Mouse (Mus musculus) hindbrain, postnatal 0 days (tissue): Measurements from ENCODE around the gene Alx3. TPM values are rescaled to one million over a fixed set of nuclear protein-coding genes. Genes with fewer than 3 reads are reported as not detected.
A peak's percentile ranks its signal among the peaks of the same experiment; 100 is the strongest.

Experiments
- ATAC-seq: fragments of 200-750 bp; cut with Nextera tagmentation; 2 replicates; pipeline ENCODE4 v1.8.0; 2017; ENCODE audit warnings: mild to moderate bottlenecking, moderate TSS enrichment, moderate library complexity
- DNase-seq: peaks from one replicate; pipeline ENCODE4 v3.0.0-alpha.2; 2015; ENCODE audit warnings: low spot score
- H3K27ac ChIP-seq: fragments of 300-500 bp; sonication (generic); 2 replicates; pipeline ENCODE4 v1.5.1; 2014; ENCODE audit warnings: mild to moderate bottlenecking
- H3K27me3 ChIP-seq: fragments of 300-500 bp; sonication (generic); 2 replicates; pipeline ENCODE4 v1.6.1; 2014; ENCODE audit warnings: low read length, mixed read lengths; ENCODE audit not compliant: insufficient read depth
- H3K36me3 ChIP-seq: fragments of 300-500 bp; sonication (generic); 2 replicates; pipeline ENCODE4 v1.6.1; 2014; ENCODE audit warnings: low read length, mixed read lengths; ENCODE audit not compliant: insufficient read depth
- H3K4me1 ChIP-seq: fragments of 300-500 bp; sonication (generic); 2 replicates; pipeline ENCODE4 v1.6.1; 2014; ENCODE audit warnings: antibody characterized with exemption, low read length, mixed read lengths; ENCODE audit not compliant: insufficient read depth
- H3K4me2 ChIP-seq: fragments of 300-500 bp; sonication (generic); 2 replicates; pipeline ENCODE4 v1.6.1; 2014; ENCODE audit warnings: low read depth, mild to moderate bottlenecking, low read length, moderate library complexity, mixed read lengths
- H3K4me3 ChIP-seq: fragments of 300-500 bp; sonication (generic); 2 replicates; pipeline ENCODE4 v1.5.1; 2014; ENCODE audit warnings: low read length
- H3K9ac ChIP-seq: fragments of 300-500 bp; sonication (generic); replicated peaks from 2 replicates; pipeline ENCODE4 v1.6.1; 2014; ENCODE audit warnings: mild to moderate bottlenecking, low read length, moderate library complexity, mixed read lengths
- H3K9me3 ChIP-seq: fragments of 300-500 bp; sonication (generic); 2 replicates; pipeline ENCODE4 v1.6.1; 2016; ENCODE audit warnings: low read length, mixed read lengths
- CTCF ChIP-seq: IDR thresholded peaks from 2 replicates; pipeline ENCODE4 v1.5.1; 2016; ENCODE audit warnings: antibody characterized with exemption, control low read depth, low read depth
- WGBS: fragments of 180-500 bp; shearing (Covaris S2); extraction: QIAGEN DNeasy Blood & Tissue Kit; methylation state at CpG from one replicate; pipeline ENCODE4 v1.1.7; 2014; 5-methylcytosine and 5-hydroxymethylcytosine counted together
- polyA plus RNA-seq: library from polyadenylated mRNA; unstranded; fragments of >200 nt; fragmentation: Nextera tagmentation; extraction: Ambion mirVana; gene quantifications from 2 replicates; pipeline ENCODE4 v1.2.1, GENCODE M21; 2015
- total RNA-seq: library from RNA; depleted of rRNA; stranded (reverse); fragments of >200 nt; gene quantifications from 2 replicates; pipeline ENCODE4 v1.2.3, GENCODE M21; 2014

Gene Alx3
- total and polyA plus RNA-seq, 2 experiments from 2014 or later = 0.16 to 0.45 TPM

DNA sequence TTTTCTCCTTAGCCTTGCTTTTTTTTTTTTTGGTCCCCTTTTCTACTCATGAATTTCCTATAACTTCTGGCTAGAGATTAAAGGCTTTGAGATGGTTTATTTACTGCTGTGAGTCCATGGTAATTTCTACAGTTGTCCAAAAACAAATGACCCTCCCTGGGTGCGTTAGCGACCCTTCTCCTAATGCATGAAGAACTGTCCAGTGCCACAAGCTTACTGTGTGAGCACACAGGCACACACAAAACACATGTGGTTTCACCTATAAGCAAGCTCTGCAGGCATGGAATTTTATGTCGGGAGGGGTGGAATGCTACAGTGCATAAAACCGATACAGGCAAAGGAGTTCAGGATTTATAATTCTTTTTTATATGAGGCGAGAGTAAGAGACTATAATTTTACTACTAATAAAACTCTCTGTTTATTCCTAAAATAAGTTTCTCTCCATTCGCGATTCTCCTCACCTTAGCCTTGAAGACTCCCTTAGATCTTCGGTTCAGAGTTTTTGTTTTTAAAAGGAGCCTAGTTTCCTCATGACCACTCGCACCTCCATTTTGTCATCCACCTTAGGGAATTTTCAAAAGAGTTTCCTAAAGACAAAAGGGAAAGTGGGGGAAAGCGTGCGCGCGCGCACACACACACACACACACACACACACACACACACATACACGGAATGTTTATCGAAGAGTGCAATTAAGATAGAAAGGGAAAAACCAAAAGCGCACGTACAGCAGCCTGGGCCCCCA lies 12.5 kb upstream of the Alx3 start:
- H3K9me3 ChIP-seq = no peaks in the 10 kb centered on the region
- no peaks in the 10 kb centered on the region for H3K36me3 ChIP-seq
- H3K9ac ChIP-seq = no peak overlapping the region
- peak overlapping the region; percentile 17 for H3K4me3 ChIP-seq
- 0 out of 2 replicates have a peak, but pooled peaks cover 4% of the 10 kb centered on the region for H3K4me1 ChIP-seq
- H3K4me2 ChIP-seq = peak overlapping the region; percentile 43
- ATAC-seq (no peak), DNase-seq (no peak)
- no peak overlapping the region for H3K27ac ChIP-seq
- WGBS = 2% methylated on average over 18 of the region's 18 CpGs
- TF ChIP-seq CTCF = no peak
- peaks cover 54% of the 10 kb centered on the region for H3K27me3 ChIP-seq

- Histone ChIP-seq H3K4me3 (peak overlapping the region; percentile 17), H3K36me3 (no peaks in the 10 kb centered on the region), H3K27ac (no peak overlapping the region), H3K9ac (no peak overlapping the region), H3K4me2 (peak overlapping the region; percentile 43), H3K4me1 (0 out of 2 replicates have a peak, but pooled peaks cover 4% of the 10 kb centered on the region), H3K27me3 (peaks cover 56% of the 10 kb centered on the region), H3K9me3 (no peaks in the 10 kb centered on the region)
- WGBS = under 1% methylated on average over 64 of the region's 65 CpGs
- ATAC-seq (no peak), DNase-seq (no peak)
- no peak for TF ChIP-seq CTCF
Observed at GRCm38 (mm10) chr3:107582875-107583767, 11.7 kb upstream of the Alx3 start.

DNA sequence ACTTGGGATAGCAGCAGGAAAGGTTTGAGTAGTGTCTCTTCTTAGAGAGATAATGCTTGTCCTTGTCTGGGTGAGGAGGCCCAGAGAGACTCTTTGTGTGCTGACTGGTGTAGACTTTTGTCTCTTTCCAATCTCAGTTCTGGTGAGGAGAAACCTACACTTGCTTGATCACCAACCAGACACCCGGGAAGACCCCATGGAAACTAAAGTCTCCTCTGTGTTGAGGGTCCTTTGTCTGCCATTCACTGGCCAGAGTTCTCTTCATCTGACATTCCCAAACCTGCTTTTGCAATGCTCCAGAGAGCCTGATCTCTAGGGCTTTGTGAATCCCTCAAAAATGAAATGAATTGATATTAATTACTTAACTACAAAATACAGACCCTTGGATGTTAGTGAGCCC lies 10.9 kb upstream of the Alx3 start:
- Histone ChIP-seq H3K36me3 (no peaks in the 10 kb centered on the region), H3K4me2 (no peak overlapping the region), H3K4me1 (0 out of 2 replicates have a peak, but pooled peaks cover 4% of the 10 kb centered on the region), H3K9ac (no peak overlapping the region), H3K9me3 (no peaks in the 10 kb centered on the region), H3K4me3 (no peak overlapping the region), H3K27me3 (peaks cover 59% of the 10 kb centered on the region), H3K27ac (no peak overlapping the region)
- 11% methylated on average over 1 of the region's 1 CpGs for WGBS
- TF ChIP-seq CTCF = no peak
- no peak for ATAC-seq
- DNase-seq = no peak

DNA sequence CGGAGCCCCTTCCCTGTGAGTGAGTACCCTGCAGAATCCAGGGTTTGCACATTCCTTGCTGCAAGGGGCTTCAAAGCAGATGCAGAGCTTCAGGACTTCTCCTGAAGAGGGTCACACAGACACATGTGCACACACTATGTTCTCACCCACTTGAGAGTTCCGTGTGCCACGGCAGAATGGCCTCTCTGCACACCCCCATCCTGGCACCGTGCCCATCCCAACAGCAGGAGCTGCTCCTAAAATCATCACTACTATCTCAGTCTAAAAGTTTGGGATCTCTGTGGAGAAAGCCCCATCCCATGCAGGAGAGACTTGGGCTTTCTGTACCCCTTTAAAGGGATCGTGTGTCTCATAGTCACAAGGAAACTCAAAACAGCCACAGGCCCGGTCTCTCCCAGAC lies 8.3 kb upstream of the Alx3 start:
- no peak for ATAC-seq
- Histone ChIP-seq H3K4me2 (no peak overlapping the region), H3K27ac (no peak overlapping the region), H3K9ac (no peak overlapping the region), H3K4me3 (no peak overlapping the region), H3K36me3 (no peaks in the 10 kb centered on the region), H3K4me1 (0 out of 2 replicates have a peak, but pooled peaks cover 4% of the 10 kb centered on the region), H3K9me3 (no peaks in the 10 kb centered on the region), H3K27me3 (peaks cover 41% of the 10 kb centered on the region)
- 63% methylated on average over 6 of the region's 6 CpGs for WGBS
- DNase-seq = no peak
- TF ChIP-seq CTCF = no peak

DNA sequence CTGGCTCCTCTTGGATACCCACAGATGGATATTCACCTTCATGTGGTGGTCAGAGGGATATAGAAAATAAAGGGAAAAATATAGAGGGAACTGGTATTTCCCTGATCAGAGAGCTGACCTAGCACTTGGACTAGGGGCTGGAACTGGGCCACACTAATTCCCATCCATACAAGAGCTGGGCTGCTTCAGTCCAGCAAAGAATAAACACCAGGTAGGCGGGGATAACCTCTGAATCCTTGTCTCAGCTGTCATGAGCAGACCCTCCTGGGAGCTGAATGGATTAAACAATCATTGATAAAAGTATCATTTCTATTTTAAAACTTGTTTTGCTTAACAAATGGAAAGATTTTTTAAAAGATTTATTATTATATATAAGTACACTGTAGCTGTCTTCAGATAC lies 3.2 kb upstream of the Alx3 start:
- Histone ChIP-seq H3K4me3 (no peak overlapping the region), H3K27me3 (peaks cover 45% of the 10 kb centered on the region), H3K4me2 (no peak overlapping the region), H3K9me3 (no peaks in the 10 kb centered on the region), H3K36me3 (no peaks in the 10 kb centered on the region), H3K4me1 (no peaks in the 10 kb centered on the region), H3K9ac (no peak overlapping the region), H3K27ac (no peak overlapping the region)
- ATAC-seq (no peak), DNase-seq (no peak)
- 61% methylated on average over 1 of the region's 1 CpGs for WGBS
- TF ChIP-seq CTCF = no peak

GRCm38 (mm10) chr3:107593632-107594031 lies 1.2 kb upstream of the Alx3 start:
- DNase-seq (no peak), ATAC-seq (no peak)
- Histone ChIP-seq H3K4me2 (no peak overlapping the region), H3K27ac (no peak overlapping the region), H3K4me3 (no peak overlapping the region), H3K9me3 (no peaks in the 10 kb centered on the region), H3K27me3 (peaks cover 51% of the 10 kb centered on the region), H3K4me1 (no peaks in the 10 kb centered on the region), H3K36me3 (no peaks in the 10 kb centered on the region), H3K9ac (no peak overlapping the region)
- no peak for TF ChIP-seq CTCF
- 68% methylated on average over 2 of the region's 2 CpGs for WGBS
